Mouse (Mus musculus) gonadal fat pad, adult 2 months (tissue): Measurements from ENCODE around the gene Meis3. TPM values are rescaled to one million over a fixed set of nuclear protein-coding genes. Genes with fewer than 3 reads are reported as not detected.
A peak's percentile ranks its signal among the peaks of the same experiment; 100 is the strongest.

ENCODE experiments used
- DNase-seq: peaks from one replicate; pipeline ENCODE4 v3.0.0-alpha.2; 2012; ENCODE audit warnings: low read depth
- polyA plus RNA-seq: library from polyadenylated mRNA; depleted of rRNA; stranded (reverse); fragments of >200 nt; gene quantifications from 2 replicates; pipeline ENCODE4 v1.2.3, GENCODE M21; 2012; rRNA removed

Gene Meis3
- polyA plus RNA-seq, 1 experiment, result 12.4 TPM

DNA sequence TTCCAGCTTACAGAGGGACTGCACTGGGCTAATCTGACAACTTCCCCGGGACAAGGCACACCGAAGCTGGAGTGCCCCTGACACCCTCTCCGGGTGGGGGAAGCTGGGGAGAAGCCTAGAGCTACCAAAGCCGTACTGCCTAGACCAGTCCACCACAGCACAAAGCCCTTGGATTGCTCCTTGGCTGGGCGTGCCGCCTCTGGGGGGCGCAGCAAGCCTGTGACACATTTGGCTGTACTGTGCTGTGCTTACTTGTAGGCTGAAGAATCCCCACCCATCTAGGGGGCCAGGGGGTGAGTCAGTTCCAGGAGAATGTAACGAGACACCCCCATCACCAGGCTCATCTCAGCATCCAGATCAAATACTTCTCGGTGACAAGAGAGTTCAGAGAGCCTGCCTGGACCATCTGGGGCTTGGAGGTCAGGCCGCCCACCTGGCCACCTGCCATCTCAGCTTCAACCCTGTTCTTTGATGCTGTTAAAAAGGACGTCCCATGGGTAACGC lies 36.0 kb downstream of the Meis3 start:
- no peak for DNase-seq

DNA sequence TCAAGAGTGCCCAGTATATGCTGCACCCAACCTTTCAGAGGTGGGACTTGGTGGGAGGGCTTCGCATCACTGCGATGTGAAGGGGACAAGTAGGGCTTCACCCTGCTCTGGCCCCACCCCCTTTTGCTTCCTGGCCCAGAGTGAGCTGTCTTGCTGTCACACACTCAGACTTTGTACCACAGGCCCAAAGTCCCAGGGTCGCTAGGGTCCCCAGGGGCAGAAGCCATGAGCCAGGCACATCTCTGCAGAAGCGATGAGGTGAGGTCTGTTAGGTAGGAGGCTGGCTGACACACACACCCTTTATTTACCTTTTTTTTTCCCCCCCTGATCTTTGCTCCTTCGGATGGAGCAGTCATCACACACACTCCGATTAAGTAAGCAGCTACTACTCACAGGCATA lies 38.3 kb downstream of the Meis3 start:
- no peak for DNase-seq

GRCm38 (mm10) chr7:16213986-16214385 lies 39.1 kb downstream of the Meis3 start:
- no peak for DNase-seq

DNA sequence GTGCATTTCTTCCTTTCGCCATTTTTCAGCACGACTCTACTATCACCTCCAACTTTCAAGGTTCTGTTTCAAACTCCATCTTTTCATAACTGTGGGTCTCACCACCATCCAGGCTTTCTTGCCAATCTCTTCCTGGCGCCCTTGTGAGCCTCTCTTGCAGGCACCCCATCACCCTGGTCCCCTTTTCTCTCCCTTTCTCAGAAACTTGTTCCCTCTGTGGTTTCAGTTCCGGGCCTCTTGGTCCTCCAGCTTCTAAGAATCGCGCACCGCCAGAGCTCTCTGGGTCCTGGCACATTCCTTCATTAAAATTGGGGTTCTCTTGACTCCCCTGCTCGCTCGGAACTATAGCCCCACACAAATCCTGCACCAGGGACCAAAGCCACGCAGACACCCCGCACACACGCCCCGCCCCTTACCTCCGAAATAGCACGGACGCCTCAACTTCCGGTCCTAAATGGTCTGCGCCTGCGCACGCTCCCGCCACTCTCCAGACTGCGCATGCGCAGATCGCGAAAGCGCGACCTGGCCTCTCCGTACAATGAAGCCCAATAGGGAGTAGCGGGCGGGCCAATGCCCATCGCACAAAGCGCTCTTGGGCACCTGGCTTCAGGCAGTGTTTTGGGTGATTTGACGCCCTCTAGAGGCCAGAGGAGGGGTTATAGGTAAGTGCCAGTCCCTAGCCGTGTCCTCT lies 46.8 kb downstream of the Meis3 start, which contains the start of gene Dhx34:
TSS of gene Dhx34 (minus strand) at position 456 of the 691 bp plus-strand sequence.
- DNase-seq, result peak; percentile 50

DNA sequence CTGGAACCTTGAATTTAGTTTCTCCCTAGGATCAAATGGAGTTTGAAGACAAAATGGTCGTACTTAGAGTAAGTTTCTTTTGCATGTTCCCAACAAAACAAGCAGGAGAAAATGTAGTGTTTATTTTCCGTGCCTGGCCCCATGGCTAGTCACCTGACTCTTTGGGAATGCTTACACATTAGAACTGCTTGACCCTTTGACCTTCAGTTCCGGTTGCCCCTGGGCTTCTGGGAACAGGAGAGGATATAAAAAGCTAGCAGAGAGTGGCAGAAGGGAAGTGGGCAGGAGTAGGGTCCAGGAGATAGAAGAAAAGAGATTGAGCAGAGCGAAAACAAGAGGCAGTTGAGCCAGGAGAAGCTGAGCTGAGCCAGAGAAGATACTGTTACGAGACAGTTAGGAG lies 55.0 kb downstream of the Meis3 start:
- DNase-seq, result no peak

Other genes with a start within 250 kb of the Meis3 start
- 102 and 118 TPM in 2 replicates for gene Nop53, start 229.0 kb upstream of the Meis3 start, polyA plus RNA-seq
- 251 and 304 TPM in 2 replicates for gene Ehd2, start 207.5 kb upstream of the Meis3 start, polyA plus RNA-seq
- gene Bicra, start 127.2 kb upstream of the Meis3 start, polyA plus RNA-seq, result 3.7 and 6.6 TPM in 2 replicates
- 0.19 and 0.36 TPM in 2 replicates for gene Zfp541, start 113.3 kb upstream of the Meis3 start, polyA plus RNA-seq
- gene Napa, start 76.6 kb upstream of the Meis3 start, polyA plus RNA-seq, result 234 and 275 TPM in 2 replicates
- 29.9 and 30.9 TPM in 2 replicates for gene Kptn, start 55.2 kb upstream of the Meis3 start, polyA plus RNA-seq
- 0.78 and 1.3 TPM in 2 replicates for gene Slc8a2, start 45.3 kb upstream of the Meis3 start, polyA plus RNA-seq
- gene Dhx34, start 46.9 kb downstream of the Meis3 start, polyA plus RNA-seq, result 18.2 and 20.6 TPM in 2 replicates
- 0.62 and 0.90 TPM in 2 replicates for gene C5ar2, start 69.1 kb downstream of the Meis3 start, polyA plus RNA-seq
- 15.3 and 16.5 TPM in 2 replicates for gene C5ar1, start 84.5 kb downstream of the Meis3 start, polyA plus RNA-seq
- gene Inafm1, start 98.5 kb downstream of the Meis3 start, polyA plus RNA-seq, result 37.4 and 49.1 TPM in 2 replicates
- 35.3 and 37.7 TPM in 2 replicates for gene Ccdc9, start 111.7 kb downstream of the Meis3 start, polyA plus RNA-seq
- 13.2 and 14.9 TPM in 2 replicates for gene Bbc3, start 133.3 kb downstream of the Meis3 start, polyA plus RNA-seq
- gene Sae1, start 212.7 kb downstream of the Meis3 start, polyA plus RNA-seq, result 41.0 and 47.9 TPM in 2 replicates
- gene Zc3h4, start 225.8 kb downstream of the Meis3 start, polyA plus RNA-seq, result 26.9 and 30.1 TPM in 2 replicates